Mouse (Mus musculus) cerebellum, adult 9-10 months (tissue): ENCODE results near the gene Krtdap.
"Not testable (repeated sequence)": the region's sequence is repeated elsewhere in the genome, so short reads cannot be mapped to it uniquely, and the experiment has no call there.

Experiments
- DNase-seq: peaks from one replicate; pipeline ENCODE4 v3.0.0; 2022

Krtdap gene

DNA sequence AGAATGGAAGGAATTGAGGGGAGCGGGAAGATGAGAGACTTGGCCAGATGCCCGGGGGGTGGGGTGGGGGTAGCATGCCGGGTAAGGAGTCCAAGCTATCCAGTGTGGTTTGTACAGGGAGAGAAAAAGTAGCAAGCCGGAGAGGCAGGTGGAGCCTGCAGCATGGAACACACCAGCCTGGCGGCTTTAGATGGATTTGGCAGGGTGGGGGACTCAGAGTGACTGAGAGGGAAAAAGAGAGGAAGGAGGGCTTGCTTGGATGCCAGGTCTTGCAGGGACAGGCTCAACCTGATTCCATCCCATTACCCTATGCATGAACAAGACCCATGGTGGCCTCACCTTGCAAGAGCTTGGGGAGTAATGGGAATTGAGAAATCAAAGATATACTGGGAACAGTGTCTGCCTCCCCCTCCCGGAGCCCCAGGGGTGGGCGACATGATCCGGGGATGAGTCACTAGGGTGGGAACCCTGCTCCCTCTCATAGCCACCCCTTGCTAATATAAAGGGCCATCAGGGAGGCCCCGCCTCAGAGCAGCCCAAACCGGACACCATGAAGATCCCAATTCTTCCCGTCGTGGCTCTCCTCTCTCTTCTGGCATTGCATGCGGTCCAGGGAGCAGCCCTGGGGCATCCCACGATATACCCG is at the start of gene Krtdap:
Gene Krtdap, plus strand, starts transcription at position 520 of the 646 bp plus-strand sequence.
- DNase-seq, result no peak

DNA sequence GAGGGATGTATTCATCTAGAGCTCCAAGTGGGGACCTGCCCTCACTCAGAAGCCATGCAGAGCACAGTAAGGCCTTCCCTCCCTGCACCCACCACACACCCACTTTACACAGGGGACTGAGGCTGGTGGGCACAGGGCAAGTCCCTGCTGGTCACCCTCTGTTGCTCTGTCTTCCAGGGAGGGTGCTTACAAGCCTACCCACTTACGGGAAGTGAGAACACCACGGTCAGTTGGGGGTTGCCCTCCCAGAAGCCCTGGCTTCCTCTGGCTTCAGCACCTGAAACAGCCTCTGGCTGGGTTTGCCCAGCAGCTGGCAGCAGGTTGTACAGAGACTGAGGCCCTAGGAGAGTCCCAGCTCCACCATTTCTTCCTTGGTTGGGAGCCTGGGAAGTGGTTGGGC is 45.1 kb upstream of the Krtdap start:
- DNase-seq, result not testable (repeated sequence)

DNA sequence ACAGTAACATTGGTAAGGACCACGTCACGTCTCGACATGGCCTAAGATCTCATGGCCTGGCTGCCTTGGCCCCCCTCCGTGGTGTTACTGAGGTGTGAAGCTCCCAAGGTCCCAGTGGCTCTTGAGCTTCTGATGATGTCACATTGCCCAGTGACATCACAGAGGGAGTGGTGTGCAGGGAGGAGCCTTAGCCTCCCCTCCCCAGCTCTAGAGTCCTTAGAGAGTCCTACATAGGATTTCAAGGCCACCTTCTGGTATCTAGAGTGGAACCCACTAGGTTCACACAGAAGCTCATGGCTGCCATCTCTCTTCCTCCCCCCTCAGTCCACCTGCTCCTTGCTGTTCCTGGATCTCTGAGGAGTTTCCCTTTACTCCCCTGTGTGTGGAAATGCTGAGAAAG is 44.1 kb upstream of the Krtdap start, which contains the start of gene Gapdhs:
Gene Gapdhs, minus strand, starts transcription at position 65 of the 400 bp plus-strand sequence.
- DNase-seq, result not testable (repeated sequence)

DNA sequence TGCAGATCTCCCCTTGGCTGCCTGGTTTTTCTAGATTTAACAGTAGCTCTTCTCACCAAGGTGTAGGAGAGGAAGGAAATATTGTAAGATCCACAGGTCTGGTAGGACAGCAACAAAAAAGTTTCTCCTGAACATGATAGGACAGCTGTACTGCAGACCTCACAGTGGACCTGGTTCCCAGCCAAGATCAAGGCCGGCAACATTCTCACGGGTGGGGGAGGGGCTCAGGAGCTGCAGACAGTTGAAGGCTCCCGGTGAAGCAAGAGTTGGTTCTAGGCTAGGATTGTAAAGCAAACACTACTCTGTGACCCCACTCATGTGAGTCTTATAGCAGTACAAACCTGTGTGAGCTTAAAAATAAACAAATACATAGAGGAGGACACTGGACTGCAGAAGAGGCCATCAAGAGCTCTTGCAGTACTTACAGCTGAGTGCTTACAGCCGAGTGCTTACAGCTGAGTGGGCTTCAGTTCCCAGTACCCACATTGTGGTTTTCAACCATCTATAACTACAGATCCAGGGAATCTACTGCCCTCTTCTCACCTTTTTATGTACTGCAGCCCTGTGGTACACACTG is 43.6 kb upstream of the Krtdap start:
- no peak for DNase-seq

DNA sequence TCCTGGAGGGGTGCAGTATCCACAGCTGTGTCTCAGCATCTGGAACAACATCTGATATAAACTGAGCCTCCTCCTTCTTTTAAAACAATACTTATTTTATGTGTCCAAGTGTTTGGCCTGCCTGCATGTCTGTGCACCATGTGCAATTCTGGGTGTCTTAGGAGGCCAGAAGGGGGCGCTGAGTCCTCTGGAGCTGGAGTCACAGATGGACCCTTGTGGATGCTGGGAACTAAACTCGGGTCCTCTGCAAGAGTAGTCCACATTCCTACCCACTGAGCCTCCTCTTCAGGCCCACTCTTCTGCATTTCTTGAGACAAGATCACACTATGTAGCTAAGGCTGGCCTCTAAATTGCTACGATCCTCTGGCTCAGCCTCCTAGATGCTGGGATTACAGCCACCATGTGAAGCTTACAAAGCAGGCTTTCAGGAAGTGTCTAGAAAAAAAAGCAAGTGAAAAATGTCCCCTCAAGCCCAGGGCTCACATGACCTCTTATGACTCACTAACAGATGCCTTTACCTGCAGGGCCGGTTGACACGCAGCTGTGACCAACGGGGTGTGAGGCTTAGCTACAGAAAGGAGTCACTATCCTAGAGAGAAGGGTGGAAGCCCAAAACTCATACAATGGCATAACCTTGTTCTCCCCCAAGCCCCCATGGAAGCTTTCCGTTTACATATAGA is 40.0 kb upstream of the Krtdap start:
- no peak for DNase-seq

DNA sequence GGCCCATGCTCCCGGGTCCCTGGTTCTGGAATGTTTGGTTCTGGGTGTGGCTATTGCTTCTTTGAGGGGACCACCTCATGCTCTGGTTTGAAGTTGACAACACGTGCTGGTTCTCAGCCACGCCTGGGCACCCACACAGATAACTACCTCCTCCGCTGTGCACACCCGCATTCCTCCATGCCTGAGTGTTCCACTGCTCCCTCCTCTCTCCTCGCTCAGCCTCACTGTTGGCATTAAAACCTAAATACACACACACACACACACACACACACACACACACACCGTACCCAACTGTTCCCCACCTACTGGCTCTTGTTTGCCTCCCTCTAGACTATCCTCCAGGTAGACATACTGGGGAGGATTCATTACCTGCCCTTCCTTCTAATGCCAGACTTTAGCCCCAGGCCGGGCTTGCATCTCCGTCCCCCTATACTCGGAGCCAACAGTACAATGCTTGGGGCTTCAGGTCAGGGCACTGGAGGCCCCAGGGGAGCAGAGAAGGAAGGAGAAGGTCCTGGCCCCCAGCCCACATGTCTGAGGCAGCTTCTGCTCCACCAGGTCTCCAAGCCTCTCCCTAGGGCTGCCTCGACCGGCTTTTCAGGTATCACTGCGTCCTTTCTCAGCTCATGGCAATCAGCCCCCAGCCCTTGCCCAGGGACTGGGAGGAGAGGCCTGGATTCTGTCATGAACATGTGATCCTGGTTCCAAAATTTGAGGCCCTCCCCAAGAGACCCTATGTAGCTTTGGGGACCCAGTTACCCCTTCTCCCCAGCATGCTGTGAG is 37.7 kb upstream of the Krtdap start:
- DNase-seq, result no peak

DNA sequence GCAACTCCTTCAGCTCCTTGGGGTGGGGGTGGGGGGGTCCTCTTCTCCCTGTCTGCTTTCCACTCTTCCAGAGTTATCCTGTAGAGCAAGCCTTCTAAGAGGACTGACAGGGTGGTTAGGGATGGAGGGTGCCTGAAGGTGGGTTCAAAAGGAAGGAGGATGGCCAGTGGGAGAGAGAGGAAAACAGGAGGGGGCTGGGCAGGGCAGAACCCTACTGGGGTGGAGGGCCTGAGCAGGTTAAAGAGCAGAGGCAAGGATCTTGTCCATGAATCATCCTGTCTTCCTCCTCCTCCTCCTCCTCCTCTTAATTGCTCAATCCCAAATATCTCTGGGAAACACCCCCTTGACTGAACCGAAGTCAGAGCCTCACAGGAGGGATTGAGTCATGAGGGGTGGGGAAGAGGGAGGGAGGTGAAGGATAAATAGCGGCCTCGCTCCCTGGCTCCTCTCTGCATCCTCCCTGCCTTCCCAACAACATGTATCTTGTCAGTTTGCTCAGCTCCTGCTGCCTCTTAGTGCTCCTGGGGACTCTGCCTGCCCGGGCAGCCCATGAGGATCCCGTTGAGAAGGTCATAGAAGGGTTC is 36.5 kb upstream of the Krtdap start, which contains the start of gene Sbsn:
Gene Sbsn, plus strand, starts transcription at position 386 of the 584 bp plus-strand sequence.
- no peak for DNase-seq

DNA sequence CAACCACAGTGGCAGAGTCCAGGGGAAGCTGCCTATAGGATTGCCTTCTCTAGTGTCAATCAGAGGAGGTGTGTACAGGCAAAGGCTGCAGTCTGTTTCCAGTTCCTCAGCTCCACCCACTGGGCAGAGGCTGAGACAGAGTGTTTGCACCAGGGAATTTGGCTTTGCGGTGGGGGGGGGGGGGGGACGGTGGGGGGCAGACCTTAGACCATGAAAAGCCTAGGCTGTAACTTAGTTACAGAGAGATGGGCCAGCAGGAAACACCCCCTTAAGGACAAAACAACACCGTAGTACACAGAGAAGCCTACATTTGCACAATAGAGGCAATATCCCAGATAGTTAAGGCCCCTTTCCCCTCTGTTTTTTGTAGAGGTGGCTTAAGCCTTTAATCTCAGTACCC is 30.7 kb upstream of the Krtdap start:
- DNase-seq, result no peak

DNA sequence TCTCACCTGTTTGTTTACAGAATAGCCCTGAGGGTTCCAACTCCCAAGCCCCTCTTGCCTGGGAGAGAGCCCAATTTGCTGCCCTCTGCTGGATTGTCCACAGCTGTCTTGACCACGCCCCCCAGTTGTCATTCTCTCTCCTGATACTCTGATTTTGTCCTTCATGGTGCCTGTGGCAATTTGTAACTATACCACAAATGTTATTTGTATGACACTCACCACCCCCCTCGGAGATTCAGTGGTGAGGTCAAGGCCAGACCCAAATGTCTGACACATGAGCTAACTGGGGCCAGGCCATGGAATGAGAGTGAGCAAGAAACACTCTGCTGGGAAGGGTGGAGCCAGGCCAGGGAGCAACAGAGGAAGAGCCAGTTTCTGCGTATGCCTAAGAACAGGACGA is 28.8 kb upstream of the Krtdap start:
- no peak for DNase-seq

DNA sequence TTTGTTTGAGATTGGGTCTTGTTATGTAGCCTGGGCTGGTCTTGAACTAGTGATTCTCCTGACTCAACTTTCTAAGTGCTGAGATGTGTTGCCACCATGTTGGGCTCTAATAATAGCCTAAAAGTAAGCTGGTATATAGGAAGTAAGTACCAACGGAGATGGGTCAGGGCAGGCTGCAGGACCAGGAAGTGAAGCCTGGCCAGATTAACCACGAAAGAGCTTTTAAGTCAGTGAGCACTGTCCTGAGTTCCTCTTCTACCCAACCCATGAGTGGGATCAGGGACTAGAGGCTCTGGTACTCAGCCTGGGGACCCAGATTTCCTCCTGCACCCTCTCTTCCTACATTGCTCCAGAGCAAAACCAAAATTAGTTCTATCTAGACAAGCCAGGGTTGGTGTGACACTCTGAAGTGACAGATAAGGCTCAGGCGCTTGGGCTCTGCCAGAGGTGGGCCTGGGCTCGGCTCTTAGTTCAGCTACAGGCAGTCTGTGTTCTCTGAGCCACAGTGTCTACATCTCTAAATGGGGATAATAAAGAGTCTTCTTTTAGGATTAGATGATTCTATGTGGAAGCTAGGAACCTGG is 25.8 kb upstream of the Krtdap start:
- no peak for DNase-seq

DNA sequence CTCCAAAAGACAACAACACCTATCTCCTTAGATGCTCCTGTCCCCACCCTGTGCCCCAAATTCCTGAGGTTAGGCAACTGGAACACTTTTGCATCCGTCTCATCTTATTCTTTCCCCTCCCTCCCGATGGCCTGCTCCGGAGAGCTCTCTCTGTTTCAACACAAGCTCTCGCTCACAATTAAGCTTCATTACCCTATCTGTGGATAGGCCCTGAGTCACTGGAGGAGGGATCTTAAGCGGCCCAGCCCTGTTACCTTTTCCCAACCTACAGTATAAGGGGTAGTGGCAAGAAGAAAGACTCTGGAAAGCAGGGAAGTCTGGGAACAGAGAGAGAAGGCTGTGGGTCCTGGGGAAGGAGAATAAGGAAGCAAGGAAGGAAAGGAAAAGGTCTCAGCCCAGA is 24.2 kb upstream of the Krtdap start, which contains the start of gene Dmkn:
Gene Dmkn, plus strand, starts transcription at position 301 of the 400 bp plus-strand sequence.
- no peak for DNase-seq

DNA sequence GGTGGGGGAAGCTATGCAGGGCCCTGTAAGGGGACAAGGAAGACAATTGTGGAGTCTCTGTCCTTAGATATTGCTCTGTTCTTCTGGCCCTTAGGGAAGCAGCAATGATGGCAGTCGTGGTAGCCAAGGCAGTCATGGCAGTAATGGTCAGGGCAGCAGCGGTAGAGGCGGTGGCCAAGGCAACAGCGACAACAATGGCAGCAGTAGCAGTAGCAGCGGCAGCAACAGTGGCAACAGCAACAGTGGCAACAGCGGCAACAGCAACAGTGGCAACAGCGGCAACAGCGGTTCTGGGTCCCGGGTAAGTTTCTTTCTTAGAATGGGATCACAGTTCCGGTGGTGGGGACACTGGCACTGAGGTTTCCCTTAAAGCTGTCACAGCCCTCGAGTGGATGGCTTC is 22.5 kb upstream of the Krtdap start:
- DNase-seq, result no peak

DNA sequence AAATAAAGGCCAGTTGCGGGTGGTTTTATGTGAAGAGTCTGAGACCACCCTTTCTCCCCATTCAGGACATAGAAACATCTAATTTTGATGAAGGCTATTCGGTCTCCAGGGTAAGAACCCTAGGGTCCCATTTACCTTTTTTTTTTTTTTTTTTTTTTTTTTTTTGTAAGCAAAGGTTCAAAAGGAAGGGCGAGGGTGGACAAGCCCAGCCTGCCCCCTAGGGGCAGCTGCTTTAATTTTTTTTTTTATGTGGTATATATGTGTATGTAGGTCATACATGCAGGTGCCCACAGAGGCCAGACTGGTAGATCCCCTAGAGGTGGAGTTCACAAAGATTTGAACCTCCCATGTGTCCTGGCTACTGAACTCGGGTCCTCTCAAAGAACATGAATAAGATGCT is 21.3 kb upstream of the Krtdap start:
- DNase-seq, result no peak

DNA sequence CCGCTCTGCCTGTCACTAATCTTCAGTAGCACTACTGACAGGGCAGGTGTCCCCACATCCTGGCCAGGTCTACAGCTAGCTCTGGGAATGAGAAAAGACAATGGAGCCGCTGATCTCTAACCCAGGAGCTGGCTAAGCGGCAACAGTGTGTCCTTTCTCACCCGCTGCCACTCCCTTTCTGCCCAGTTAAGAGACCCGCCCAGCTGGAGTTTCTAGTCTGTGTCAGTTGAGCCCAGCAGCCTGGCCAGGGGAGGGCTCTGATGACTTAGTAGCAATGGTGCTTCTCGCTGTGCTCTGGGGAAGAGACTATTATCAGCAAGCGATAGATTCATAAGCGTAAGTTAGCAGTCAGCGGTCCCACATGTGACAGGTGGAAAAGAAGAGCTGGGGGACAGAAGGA is 18.5 kb upstream of the Krtdap start:
- DNase-seq, result no peak

DNA sequence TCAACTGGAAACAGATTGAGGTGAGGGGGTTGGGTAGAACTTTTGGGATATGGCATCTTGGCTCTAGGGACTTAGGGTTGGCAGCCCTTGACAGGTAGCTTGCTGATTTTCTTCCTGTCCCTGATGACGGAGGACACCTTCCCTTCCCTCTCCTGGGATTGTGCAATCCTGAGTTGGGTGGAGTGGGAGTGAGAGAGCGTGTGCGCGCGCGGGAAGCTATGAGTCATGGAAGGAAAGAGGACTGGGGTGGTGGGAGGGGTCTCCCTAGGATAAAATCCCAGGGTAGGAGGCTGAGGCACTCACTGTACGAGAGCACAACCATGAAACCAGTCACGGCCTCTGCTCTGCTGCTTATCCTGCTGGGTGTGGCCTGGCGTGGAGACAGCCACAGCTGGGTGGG is 11.6 kb upstream of the Krtdap start:
- DNase-seq, result no peak

DNA sequence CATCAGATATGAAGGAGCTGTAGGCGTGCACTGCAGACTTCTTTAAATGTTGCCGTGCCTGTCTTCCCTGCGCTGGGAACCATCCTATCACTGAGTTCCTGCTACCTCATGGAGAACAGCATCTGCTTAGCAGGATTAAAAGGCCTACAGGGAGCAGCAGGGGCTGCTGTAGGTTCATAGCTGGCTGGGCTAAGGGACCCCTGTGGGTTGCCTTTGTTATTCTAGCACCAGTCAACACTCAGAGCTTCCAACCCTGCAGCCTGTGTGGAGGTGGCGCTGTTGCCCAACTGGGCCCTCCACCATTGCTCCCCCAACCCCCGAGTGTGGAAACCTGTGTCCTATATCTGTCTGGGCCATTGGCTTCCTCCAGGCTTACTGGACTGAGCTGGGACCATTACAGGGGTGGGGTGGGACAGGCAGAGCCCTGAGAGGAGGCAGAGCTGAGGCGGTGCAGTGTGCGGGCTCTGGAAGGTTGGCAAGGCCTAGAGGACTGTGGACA is 10.6 kb upstream of the Krtdap start:
- no peak for DNase-seq

DNA sequence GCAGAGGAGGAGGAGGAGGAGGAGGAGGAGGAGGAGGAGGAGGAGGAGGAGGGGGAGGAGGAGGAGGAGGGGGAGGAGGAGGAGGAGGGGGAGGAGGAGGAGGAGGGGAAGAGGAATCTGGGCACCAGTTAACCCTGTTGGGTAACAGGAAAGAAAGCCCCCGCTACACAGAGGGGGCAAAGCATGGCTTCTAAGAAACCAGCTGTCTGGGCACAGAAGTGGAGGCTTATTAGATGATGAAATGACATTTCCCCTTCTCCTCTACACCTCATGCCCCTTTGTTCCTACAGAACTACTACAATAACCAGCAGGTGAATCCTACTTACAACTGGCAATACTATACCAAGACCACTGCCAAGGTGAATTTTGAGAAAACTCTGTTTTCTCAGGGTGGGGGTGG is 9.8 kb upstream of the Krtdap start:
- DNase-seq, result no peak

DNA sequence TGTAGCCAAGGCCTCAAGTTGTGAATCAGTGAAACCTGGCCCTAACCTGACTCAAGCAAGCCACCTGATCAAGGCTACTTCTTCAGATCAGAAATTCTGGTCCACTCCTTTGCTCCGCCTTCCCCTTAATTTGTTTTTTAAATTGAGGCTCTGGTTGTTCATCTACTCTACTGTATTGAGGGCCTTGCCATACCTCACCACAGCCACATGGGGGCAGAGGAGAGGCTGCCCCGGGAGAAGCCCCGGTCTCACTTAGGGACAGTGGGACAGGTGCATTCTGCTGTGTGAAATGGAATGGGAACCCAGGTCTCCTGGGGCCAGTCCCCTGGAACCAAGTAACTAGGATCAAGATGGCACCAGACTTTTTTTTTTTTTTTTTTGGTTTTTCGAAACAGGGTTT is 5.9 kb upstream of the Krtdap start:
- DNase-seq, result no peak

DNA sequence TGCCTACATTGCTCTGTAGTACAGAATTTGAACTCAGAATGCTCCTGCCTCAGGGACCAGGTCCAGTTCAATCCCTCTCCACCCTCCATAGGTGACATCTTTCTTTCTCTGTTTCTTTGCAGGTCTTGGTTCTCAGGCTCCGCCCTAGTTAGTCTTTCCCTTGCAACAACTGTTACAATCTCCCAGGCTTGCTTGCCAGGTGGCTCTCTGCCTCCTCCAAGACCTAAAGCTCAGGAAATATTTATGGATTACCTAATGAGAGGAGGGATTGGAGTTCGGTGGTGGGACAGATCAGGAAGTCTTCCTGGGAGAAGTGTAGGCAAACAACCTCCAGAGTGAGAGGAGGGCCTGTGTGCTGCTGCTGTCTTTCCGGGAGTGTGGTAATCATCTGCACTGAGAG is 5.0 kb upstream of the Krtdap start:
- no peak for DNase-seq

DNA sequence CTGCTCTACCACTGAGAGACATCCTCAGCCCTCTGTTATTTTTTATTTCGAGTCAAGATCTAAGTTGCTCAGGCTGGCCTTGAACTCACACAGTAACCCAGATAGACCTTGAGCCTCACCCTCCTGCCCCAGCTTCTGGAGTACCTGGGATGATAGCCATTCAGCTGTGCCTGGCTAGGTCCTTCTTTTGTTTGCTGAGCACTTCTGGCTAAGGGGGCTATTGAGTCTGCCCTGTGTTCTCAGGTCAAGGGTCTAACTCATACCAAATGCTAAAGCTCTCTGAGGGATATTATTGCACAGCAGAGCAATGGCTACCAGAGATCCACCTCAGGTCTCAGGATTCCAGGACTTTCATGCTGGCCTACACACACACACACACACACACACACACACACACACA is 2.5 kb upstream of the Krtdap start:
- DNase-seq, result no peak

DNA sequence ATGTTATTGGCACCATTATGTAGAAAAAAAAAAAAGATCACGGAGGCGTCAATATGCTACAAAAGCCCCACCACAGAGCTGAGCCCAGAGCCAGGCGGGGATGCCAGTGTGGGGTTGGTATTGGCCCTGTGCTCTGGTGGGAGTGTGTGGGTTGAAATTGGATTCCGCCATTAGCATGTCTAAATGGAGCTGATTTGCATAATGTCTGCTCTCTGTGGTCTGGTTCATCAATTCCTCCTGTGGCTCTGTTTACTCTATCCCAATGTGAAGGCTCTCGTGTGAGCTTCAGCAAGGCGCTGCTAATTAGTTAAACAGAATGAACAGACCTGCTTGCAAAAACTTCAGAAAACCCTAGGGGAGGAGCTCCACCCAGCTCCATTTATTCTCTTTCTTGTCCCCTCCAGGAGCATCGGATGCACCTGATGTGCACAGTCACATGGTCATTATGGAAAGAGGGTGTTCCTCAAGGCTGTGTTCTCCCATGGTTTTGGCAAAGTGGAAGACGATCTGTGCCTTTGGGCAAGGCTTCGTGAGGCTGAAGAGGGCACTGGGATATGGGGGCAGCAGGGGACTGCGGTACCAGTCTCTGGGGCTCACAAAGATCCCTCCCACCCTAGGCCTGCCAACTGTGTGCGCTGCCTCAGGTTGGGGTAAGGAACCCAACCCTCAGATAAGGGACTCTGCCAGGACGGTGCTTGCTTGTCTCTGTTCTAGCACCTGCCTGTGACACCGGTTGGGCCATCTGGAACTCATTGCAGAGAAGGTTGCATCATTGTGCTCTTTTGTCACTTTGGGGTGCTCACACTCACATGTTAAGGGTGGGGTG is 1.8 kb upstream of the Krtdap start:
- no peak for DNase-seq

DNA sequence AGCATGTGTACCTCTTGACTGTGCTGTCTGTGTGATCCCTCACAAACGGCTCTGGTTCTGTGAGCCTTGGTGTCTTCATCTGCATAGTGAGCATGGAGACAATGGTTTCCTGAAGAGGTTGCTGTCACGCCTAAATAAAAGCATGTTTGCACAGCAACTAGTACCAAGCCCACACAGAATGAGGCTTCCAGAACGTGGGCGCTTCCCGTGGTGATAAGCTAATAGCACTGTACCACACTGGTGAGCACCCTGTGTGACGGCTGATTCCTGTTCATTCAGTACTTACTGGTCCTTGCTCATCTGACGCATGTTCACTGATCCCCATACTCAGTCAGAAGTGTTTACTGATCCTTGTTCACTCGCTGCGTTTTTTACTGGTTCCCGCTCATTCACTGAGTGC is 2.4 kb downstream of the Krtdap start:
- DNase-seq, result no peak
